Mouse (Mus musculus): ENCODE data around the gene Gm21188.
"Not testable (repeated sequence)": the region's sequence is repeated elsewhere in the genome, so short reads cannot be mapped to it uniquely, and the experiment has no call there.

Gm21188 gene

DNA sequence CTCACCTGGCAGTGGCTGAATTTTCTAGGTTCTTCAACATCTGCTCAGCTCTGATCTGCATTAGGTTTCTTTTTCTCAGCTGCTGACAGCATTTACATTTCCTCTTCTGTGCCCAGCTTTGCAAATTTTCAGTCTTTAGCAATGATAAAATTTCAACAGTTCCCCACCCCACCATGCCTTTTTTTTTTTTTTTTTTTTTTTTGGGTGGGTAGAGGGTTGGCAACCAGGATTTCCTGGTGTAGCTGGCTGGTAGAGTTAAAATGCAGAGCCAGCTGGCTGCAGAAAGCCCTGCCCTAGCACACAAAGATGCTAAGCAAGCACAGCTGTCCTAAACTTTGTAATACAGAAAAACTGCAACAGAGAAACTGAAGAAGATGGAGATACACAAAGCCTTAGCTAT lies at the start of gene Gm21188:
Gm21188 (minus strand) TSS at position 110 of the 400 bp plus-strand sequence.
- in situ Hi-C loops (cut with MboI, MseI) = not testable (repeated sequence)

DNA sequence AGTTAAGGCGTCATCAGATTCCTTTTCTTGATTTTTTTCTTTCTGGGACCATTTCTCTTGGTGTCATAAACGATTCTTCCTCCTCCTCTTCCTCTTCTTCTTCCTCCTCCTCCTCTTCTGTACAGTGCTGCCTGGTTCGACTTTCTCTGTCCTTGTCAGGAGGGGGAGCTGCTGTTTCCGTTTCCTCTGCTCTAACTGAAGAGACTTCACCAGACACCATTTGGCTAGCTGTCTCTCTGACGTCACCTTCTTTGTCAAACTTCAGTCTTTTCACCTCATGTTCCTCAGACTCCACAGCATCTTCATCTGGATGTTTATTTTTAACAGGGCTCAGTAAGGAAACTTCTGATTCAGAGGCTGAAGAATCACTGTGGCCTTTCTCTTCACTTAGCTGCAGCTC lies 47.3 kb upstream of the Gm21188 start:
- in situ Hi-C loops (cut with MboI, MseI) = not testable (repeated sequence)

DNA sequence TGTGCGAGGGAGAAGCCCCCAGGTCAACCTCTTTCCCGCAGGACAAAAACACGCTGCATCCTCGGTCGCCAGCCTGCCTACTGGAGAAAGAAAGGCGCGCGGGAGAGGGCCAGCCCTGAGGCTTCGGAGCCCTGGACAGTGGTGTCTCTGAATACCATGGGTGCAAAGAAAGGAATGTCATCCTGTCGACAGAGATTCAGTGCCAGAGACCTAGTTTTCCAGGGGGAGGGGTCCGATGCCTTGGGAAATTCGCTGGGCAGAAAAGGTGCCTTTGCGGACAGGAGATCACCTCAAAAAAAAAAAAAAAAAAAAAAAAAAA lies 44.9 kb upstream of the Gm21188 start:
- in situ Hi-C loops (cut with MboI, MseI) = not testable (repeated sequence)

- in situ Hi-C loops (cut with MboI, MseI) = not testable (repeated sequence)
These were observed 44.4 kb upstream of the Gm21188 start for GRCm38 (mm10) chr13:120096241-120096937.

DNA sequence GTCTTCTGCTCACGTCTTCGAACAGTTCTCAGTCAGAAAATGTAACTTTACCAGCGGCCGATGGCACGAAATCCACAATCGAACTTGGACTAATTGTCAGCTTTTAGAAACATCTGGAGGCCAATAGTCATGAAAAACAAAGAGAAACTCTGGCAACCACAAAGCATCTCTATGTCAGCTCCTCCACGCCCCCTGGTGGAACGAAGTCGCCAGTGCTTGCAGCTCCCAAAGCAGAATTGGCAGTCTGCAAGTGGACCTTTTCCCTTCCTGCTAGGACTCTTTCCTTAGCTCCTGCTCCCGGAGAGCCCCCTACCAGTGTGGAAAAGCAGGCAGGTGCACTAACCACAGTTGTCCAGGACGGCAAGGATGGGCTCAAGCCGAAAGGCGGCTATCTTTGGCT lies 41.0 kb upstream of the Gm21188 start:
- in situ Hi-C loops (cut with MboI, MseI) = loop anchor here (5.0 kb wide), 1 partner anchor 126 kb away; no protein-coding TSS in a partner anchor

GRCm38 (mm10) chr13:120079644-120080043 lies 27.6 kb upstream of the Gm21188 start:
- in situ Hi-C loops (cut with MboI, MseI) = not testable (repeated sequence)

DNA sequence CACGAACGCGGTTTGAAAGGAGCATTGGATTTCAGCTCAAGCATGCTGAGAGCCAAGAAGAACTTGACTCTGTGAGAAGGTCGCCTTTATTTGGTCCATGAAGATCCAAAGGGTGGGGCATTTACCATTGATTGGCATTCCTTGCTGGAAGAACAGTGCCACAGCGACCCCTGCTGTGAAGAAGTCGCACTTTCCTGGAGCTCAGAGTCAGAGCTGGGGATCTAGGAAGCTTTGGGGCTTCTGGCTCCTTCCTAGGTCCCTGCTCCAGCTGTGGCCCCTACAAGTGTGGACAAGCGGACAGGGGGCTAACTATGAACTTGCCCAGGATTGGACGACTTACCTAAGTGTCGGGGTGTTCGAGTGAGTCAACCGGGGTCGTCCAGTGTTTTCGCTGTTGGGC lies 18.9 kb upstream of the Gm21188 start:
- in situ Hi-C loops (cut with MboI, MseI) = not testable (repeated sequence)

DNA sequence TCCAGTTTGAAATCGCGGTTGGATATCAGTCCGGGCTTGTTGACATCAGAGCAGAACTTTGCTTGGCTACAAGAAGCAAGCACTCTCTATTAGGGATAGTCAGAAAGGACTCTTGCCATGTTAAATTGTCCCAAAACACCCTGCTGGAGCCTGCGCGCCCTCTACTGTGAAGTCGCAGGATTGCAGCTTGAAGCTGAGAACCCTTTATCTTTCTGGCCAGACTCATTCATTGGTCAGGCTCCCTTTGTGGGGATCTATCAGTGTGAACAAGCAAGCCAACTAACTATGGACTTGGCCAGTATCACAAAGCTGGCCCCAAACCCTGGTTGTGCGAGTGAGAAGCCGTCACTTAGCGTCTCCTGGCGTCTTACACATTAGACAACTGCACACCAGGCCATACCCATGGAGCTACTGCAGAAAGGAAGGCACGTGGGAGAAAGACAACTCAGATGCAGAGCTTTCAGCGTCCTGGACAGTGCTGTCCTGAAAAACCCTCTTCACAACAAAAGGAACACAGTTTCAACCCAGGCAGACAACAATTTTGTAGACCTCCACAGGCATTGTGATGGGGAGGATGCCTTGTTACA lies 18.1 kb upstream of the Gm21188 start:
- in situ Hi-C loops (cut with MboI, MseI) = not testable (repeated sequence)

GRCm38 (mm10) chr13:120063439-120064089 lies 11.6 kb upstream of the Gm21188 start:
- in situ Hi-C loops (cut with MboI, MseI) = not testable (repeated sequence)

DNA sequence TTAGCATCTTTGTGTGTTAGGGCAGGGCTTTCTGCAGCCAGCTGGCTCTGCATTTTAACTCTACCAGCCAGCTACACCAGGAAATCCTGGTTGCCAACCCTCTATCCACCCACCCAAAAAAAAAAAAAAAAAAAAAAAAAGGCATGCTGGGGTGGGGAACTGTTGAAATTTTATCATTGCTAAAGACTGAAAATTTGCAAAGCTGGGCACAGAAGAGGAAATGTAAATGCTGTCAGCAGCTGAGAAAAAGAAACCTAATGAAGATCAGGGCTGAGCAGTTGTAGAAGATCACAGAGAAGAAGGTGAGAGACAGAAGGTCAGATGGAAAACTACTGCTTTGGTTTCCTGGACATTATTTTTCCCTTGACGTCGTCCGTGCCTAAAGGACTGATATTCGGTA lies 10.9 kb upstream of the Gm21188 start:
- in situ Hi-C loops (cut with MboI, MseI) = not testable (repeated sequence)

- in situ Hi-C loops (cut with MboI, MseI) = not testable (repeated sequence)
These were observed 3.4 kb downstream of the Gm21188 start for GRCm38 (mm10) chr13:120048608-120049007.

DNA sequence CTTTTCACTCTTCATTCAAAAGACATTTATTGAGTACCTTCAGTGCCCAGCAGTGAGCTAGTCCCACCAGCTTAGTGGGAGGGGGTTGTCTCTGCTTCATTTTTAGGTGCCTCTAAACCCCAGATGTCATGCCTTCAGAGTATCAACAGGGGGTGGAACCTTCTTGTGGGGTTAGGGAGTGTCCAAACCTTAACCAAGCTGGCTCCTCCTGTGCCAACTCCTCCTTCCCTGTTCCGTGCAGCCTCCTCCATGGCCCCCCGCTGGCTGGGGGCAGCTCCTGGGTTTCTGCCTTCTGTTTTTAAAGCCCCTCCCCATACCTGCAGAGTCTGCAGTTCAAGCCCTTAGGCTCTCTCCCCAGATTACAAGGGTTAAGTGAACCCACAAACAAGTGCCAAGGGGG lies 3.8 kb downstream of the Gm21188 start:
- in situ Hi-C loops (cut with MboI, MseI) = not testable (repeated sequence)

GRCm38 (mm10) chr13:120046422-120047209 lies 5.4 kb downstream of the Gm21188 start:
- in situ Hi-C loops (cut with MboI, MseI) = not testable (repeated sequence)

- in situ Hi-C loops (cut with MboI, MseI) = not testable (repeated sequence)
These were observed 10.8 kb downstream of the Gm21188 start for GRCm38 (mm10) chr13:120041145-120041544.

DNA sequence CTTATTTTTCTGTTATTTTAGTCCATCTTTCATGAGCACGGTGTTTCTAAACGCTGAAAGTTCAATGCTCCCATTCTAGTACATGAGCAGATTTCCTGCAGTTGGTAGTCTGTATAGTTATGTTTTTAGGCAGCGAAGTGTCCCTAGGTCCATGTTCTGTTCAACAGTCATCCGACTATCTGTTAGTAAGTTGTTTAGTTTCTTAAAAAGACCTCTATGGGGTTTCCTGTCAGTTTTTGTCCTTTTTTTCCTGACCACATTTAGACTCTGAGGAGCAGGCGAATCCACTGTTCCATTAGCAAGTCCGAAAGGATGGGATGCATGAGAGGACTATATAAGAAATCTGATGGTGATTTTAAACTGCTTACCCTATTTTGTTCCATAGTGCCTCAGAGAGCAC lies 14.1 kb downstream of the Gm21188 start:
- in situ Hi-C loops (cut with MboI, MseI) = not testable (repeated sequence)

GRCm38 (mm10) chr13:120036577-120037115 lies 15.3 kb downstream of the Gm21188 start:
- in situ Hi-C loops (cut with MboI, MseI) = not testable (repeated sequence)

DNA sequence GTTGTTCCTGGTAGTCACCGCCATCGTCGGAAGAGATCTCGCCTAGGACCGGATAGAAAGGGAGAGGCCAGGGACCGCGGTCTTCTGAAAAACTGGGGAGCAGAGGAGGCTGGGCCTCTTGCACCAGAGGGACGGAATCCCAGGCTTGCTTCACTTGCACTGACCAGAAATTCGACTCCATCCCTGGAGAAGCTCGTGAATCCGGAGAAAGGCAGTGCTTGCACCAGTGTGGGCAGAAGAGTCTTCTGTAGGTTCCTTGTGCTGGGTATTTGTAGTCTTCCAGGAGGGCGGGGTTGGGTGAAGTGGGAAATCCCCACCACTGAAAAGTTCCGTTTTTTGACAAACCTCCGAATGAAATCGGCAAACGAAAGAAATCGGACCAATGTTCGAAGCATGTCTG lies 16.8 kb downstream of the Gm21188 start:
- in situ Hi-C loops (cut with MboI, MseI) = not testable (repeated sequence)

- in situ Hi-C loops (cut with MboI, MseI) = loop anchor here (5.0 kb wide), 1 partner anchor 437 kb away; no protein-coding TSS in a partner anchor
These were observed 17.4 kb downstream of the Gm21188 start for GRCm38 (mm10) chr13:120034637-120035036.

GRCm38 (mm10) chr13:120033516-120034190 lies 18.3 kb downstream of the Gm21188 start:
- in situ Hi-C loops (cut with MboI, MseI) = loop anchor here (5.0 kb wide), 1 partner anchor 436 kb away; no protein-coding TSS in a partner anchor

GRCm38 (mm10) chr13:120031676-120032075 lies 20.3 kb downstream of the Gm21188 start:
- in situ Hi-C loops (cut with MboI, MseI) = loop anchor here (5.0 kb wide), 1 partner anchor 434 kb away; no protein-coding TSS in a partner anchor

GRCm38 (mm10) chr13:120027368-120027767 lies 24.6 kb downstream of the Gm21188 start:
- in situ Hi-C loops (cut with MboI, MseI) = not testable (repeated sequence)

Data from T-helper 1 cell (primary cell).